Mouse (Mus musculus): ENCODE results near the gene Bcas2. TPM values are rescaled to one million over a fixed set of nuclear protein-coding genes. Genes with fewer than 3 reads are reported as not detected.
"Not testable (repeated sequence)": the region's sequence is repeated elsewhere in the genome, so short reads cannot be mapped to it uniquely, and the experiment has no call there.

Gene Bcas2
- polyA plus RNA-seq, 1 experiment from 2014 or later = 171 TPM

DNA sequence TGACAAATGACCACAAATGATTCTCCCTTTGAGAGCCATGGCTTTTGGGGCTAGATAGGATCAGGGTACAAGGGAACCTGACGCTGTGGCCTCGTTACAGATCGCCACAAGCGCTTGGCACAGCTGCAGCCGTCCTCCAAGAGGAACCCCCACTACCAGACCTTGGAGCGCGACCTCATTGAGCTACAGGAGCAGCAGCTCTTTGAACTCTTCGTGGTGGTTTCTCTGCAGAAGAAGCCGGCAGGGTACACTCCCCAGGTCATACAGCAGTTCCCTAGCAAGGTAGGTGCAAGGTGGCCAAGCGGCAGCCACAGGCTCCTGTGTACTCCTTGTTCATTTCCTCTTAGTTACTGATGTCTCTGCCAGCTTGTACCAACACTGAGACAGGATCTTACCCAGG lies 22.5 kb upstream of the Bcas2 start:
- Histone ChIP-seq H3K36me3 (ENCODE audit: insufficient read depth, low read length) (peaks cover 14% of the 10 kb centered on the region; the same call in 1 of the 2 replicates), H3K27ac (ENCODE audit: low read length) (no peak overlapping the region), H3K4me3 (ENCODE audit: low read length) (no peak overlapping the region), H3K27me3 (ENCODE audit: insufficient read depth, low read length) (no peaks in the 10 kb centered on the region), H3K9ac (replicated peaks; ENCODE audit: low read length) (no peak overlapping the region), H3K4me1 (ENCODE audit: insufficient read depth, low read length) (no peaks in the 10 kb centered on the region), H3K4me2 (replicated peaks; ENCODE audit: low read depth, low read length) (no peak overlapping the region), H3K9me3 (ENCODE audit: low read length) (peaks cover 5% of the 10 kb centered on the region; the same call in 1 of the 2 replicates)
- no peak for ATAC-seq (ENCODE audit: low FRiP score, low TSS enrichment)
- WGBS = 80% methylated on average over 10 of the region's 10 CpGs

- no peak overlapping the region for H3K9ac ChIP-seq (replicated peaks; ENCODE audit: low read length)
- peaks cover 5% of the 10 kb centered on the region; the same call in 1 of the 2 replicates for H3K9me3 ChIP-seq (ENCODE audit: low read length)
- peaks cover 16% of the 10 kb centered on the region; the same call in 1 of the 2 replicates for H3K36me3 ChIP-seq (ENCODE audit: insufficient read depth, low read length)
- no peak overlapping the region for H3K4me3 ChIP-seq (ENCODE audit: low read length)
- H3K27me3 ChIP-seq (ENCODE audit: insufficient read depth, low read length) = no peaks in the 10 kb centered on the region
- H3K27ac ChIP-seq (ENCODE audit: low read length) = no peak overlapping the region
- H3K4me2 ChIP-seq (replicated peaks; ENCODE audit: low read depth, low read length) = no peak overlapping the region
- no peaks in the 10 kb centered on the region for H3K4me1 ChIP-seq (ENCODE audit: insufficient read depth, low read length)
- no peak for ATAC-seq (ENCODE audit: low FRiP score, low TSS enrichment)
Observed at GRCm38 (mm10) chr3:103153761-103154160, 17.7 kb upstream of the Bcas2 start.

GRCm38 (mm10) chr3:103159232-103159900 lies 12.1 kb upstream of the Bcas2 start:
- no peaks in the 10 kb centered on the region for H3K4me1 ChIP-seq (ENCODE audit: insufficient read depth, low read length)
- no peak overlapping the region for H3K4me3 ChIP-seq (ENCODE audit: low read length)
- no peak for ATAC-seq (ENCODE audit: low FRiP score, low TSS enrichment)
- H3K9me3 ChIP-seq (ENCODE audit: low read length) = no peaks in the 10 kb centered on the region
- H3K27ac ChIP-seq (ENCODE audit: low read length) = no peak overlapping the region
- H3K9ac ChIP-seq (replicated peaks; ENCODE audit: low read length) = no peak overlapping the region
- no peaks in the 10 kb centered on the region for H3K36me3 ChIP-seq (ENCODE audit: insufficient read depth, low read length)
- no peak overlapping the region for H3K4me2 ChIP-seq (replicated peaks; ENCODE audit: low read depth, low read length)
- no peaks in the 10 kb centered on the region for H3K27me3 ChIP-seq (ENCODE audit: insufficient read depth, low read length)
- 58% methylated on average over 3 of the region's 3 CpGs for WGBS

DNA sequence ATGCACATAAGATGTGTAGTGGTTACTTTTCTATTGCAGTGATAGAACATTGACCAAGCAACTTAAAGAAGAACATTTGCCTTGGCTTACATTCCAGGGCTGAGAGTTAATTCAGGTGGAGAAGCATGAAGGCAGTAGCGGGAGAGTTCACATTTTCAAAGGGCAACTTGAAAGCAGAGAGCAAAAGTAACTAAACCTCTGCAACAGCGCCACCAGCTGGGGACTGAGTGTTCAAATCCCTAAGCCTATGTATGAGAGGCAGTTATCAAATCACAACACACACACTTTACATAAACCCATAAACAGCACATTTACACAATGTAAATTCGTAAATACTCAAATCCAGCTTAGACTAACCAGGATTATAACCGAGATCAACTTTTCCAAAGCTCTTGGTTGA lies 1.7 kb upstream of the Bcas2 start:
- Histone ChIP-seq H3K9ac (replicated peaks; ENCODE audit: low read length) (no peak overlapping the region), H3K4me1 (ENCODE audit: insufficient read depth, low read length) (peaks cover 11% of the 10 kb centered on the region), H3K4me3 (ENCODE audit: low read length) (no peak overlapping the region), H3K36me3 (ENCODE audit: insufficient read depth, low read length) (peaks cover 9% of the 10 kb centered on the region; the same call in 1 of the 2 replicates), H3K4me2 (replicated peaks; ENCODE audit: low read depth, low read length) (no peak overlapping the region), H3K27me3 (ENCODE audit: insufficient read depth, low read length) (no peaks in the 10 kb centered on the region), H3K9me3 (ENCODE audit: low read length) (no peaks in the 10 kb centered on the region), H3K27ac (ENCODE audit: low read length) (no peak overlapping the region)
- ATAC-seq (ENCODE audit: low FRiP score, low TSS enrichment) = no peak
- WGBS = 20% methylated on average over 4 of the region's 4 CpGs

GRCm38 (mm10) chr3:103172615-103173014 lies 1.2 kb downstream of the Bcas2 start:
- H3K27ac ChIP-seq (ENCODE audit: low read length) = 0 out of 2 replicates have a peak overlapping the region, but pooled peaks have one; percentile 7
- H3K4me1 ChIP-seq (ENCODE audit: insufficient read depth, low read length) = peaks cover 11% of the 10 kb centered on the region
- peak overlapping the region; percentile 91 for H3K9ac ChIP-seq (replicated peaks; ENCODE audit: low read length)
- 36% methylated on average over 5 of the region's 5 CpGs for WGBS
- peaks cover 31% of the 10 kb centered on the region for H3K36me3 ChIP-seq (ENCODE audit: insufficient read depth, low read length)
- H3K4me3 ChIP-seq (ENCODE audit: low read length) = peak overlapping the region; percentile 82
- no peaks in the 10 kb centered on the region for H3K27me3 ChIP-seq (ENCODE audit: insufficient read depth, low read length)
- H3K9me3 ChIP-seq (ENCODE audit: low read length) = no peaks in the 10 kb centered on the region
- H3K4me2 ChIP-seq (replicated peaks; ENCODE audit: low read depth, low read length) = peak overlapping the region; percentile 89
- ATAC-seq (ENCODE audit: low FRiP score, low TSS enrichment) = no peak

GRCm38 (mm10) chr3:103176740-103177139 lies 5.3 kb downstream of the Bcas2 start:
- no peak overlapping the region for H3K4me3 ChIP-seq (ENCODE audit: low read length)
- no peaks in the 10 kb centered on the region for H3K9me3 ChIP-seq (ENCODE audit: low read length)
- peaks cover 46% of the 10 kb centered on the region for H3K36me3 ChIP-seq (ENCODE audit: insufficient read depth, low read length)
- no peaks in the 10 kb centered on the region for H3K27me3 ChIP-seq (ENCODE audit: insufficient read depth, low read length)
- 95% methylated on average over 4 of the region's 4 CpGs for WGBS
- H3K4me1 ChIP-seq (ENCODE audit: insufficient read depth, low read length) = peaks cover 7% of the 10 kb centered on the region
- no peak overlapping the region for H3K4me2 ChIP-seq (replicated peaks; ENCODE audit: low read depth, low read length)
- H3K27ac ChIP-seq (ENCODE audit: low read length) = no peak overlapping the region
- ATAC-seq (ENCODE audit: low FRiP score, low TSS enrichment) = no peak
- no peak overlapping the region for H3K9ac ChIP-seq (replicated peaks; ENCODE audit: low read length)

DNA sequence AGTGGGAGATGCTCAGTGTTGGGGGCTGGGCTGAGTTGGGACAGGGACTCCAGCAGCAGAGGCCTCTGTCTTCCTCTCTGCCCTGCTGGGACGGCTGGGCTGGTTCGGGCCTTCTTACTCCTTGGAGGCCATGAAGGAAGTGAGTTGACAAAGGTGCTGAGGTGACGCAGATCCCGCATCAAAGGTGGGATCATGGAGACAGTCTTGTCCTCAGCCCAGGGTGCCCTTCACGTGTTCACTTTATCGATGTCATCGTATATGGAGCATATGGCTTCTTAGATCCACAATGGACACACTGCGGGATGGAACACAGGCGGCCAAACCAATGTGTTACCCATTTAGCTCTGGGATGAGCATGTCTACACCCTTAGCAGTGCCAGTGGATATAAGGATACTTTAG lies 8.1 kb downstream of the Bcas2 start:
- WGBS = 93% methylated on average over 9 of the region's 9 CpGs
- Histone ChIP-seq H3K4me3 (ENCODE audit: low read length) (no peak overlapping the region), H3K27me3 (ENCODE audit: insufficient read depth, low read length) (no peaks in the 10 kb centered on the region), H3K36me3 (ENCODE audit: insufficient read depth, low read length) (peaks cover 40% of the 10 kb centered on the region), H3K9me3 (ENCODE audit: low read length) (no peaks in the 10 kb centered on the region), H3K9ac (replicated peaks; ENCODE audit: low read length) (no peak overlapping the region), H3K27ac (ENCODE audit: low read length) (no peak overlapping the region), H3K4me1 (ENCODE audit: insufficient read depth, low read length) (no peaks in the 10 kb centered on the region), H3K4me2 (replicated peaks; ENCODE audit: low read depth, low read length) (no peak overlapping the region)
- ATAC-seq (ENCODE audit: low FRiP score, low TSS enrichment) = no peak

GRCm38 (mm10) chr3:103181171-103181570 lies 9.7 kb downstream of the Bcas2 start:
- WGBS = 49% methylated on average over 4 of the region's 4 CpGs
- H3K4me1 ChIP-seq (ENCODE audit: insufficient read depth, low read length) = no peaks in the 10 kb centered on the region
- H3K9ac ChIP-seq (replicated peaks; ENCODE audit: low read length) = no peak overlapping the region
- ATAC-seq (ENCODE audit: low FRiP score, low TSS enrichment) = no peak
- H3K36me3 ChIP-seq (ENCODE audit: insufficient read depth, low read length) = peaks cover 27% of the 10 kb centered on the region
- H3K27ac ChIP-seq (ENCODE audit: low read length) = no peak overlapping the region
- H3K9me3 ChIP-seq (ENCODE audit: low read length) = no peaks in the 10 kb centered on the region
- H3K4me3 ChIP-seq (ENCODE audit: low read length) = no peak overlapping the region
- H3K4me2 ChIP-seq (replicated peaks; ENCODE audit: low read depth, low read length) = no peak overlapping the region
- no peaks in the 10 kb centered on the region for H3K27me3 ChIP-seq (ENCODE audit: insufficient read depth, low read length)

DNA sequence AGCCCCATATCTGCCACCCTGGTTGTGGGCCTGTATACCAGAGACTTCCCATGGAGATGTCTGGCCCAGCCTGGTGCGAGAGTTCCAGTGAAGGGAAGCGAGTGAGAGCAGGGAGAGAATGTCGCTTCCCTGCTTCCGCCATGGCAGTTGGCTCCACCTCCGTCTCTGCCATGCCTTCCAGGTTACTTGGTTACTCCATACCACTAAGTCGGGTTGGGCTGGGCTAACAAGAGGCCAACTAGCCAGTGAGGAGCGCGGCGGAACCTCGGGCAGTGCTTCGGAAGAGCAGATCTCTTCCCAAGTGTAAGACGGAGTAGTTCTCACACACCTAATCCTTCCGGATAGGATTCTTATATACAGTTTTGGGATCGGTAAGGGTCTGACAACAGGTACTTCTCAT lies 11.4 kb downstream of the Bcas2 start:
- no peak overlapping the region for H3K4me2 ChIP-seq (replicated peaks; ENCODE audit: low read depth, low read length)
- ATAC-seq (ENCODE audit: low FRiP score, low TSS enrichment) = no peak
- no peaks in the 10 kb centered on the region for H3K4me1 ChIP-seq (ENCODE audit: insufficient read depth, low read length)
- 81% methylated on average over 14 of the region's 14 CpGs for WGBS
- H3K27me3 ChIP-seq (ENCODE audit: insufficient read depth, low read length) = no peaks in the 10 kb centered on the region
- no peak overlapping the region for H3K27ac ChIP-seq (ENCODE audit: low read length)
- no peak overlapping the region for H3K4me3 ChIP-seq (ENCODE audit: low read length)
- no peak overlapping the region for H3K9ac ChIP-seq (replicated peaks; ENCODE audit: low read length)
- H3K9me3 ChIP-seq (ENCODE audit: low read length) = peaks cover 2% of the 10 kb centered on the region; the same call in 1 of the 2 replicates
- peaks cover 13% of the 10 kb centered on the region for H3K36me3 ChIP-seq (ENCODE audit: insufficient read depth, low read length)

DNA sequence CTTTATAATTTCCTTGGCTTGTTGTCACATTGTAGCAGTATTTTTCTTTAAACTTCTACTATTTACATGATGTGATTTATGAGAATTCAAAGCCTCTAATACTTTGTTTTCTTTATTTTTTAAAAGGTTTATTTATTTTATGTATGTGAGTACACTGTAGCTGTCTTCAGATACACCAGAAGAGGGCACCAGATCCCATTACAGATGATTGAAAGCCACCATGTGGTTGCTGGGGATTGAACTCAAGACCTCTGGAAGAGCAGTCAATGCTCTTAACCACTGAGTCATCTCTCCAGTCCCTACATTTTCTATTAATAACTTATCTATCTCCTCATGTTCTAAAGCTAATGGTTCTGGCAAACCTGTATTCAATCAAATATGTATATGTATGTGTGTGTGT lies 13.0 kb downstream of the Bcas2 start:
- not testable (repeated sequence) for H3K27me3 ChIP-seq (ENCODE audit: insufficient read depth, low read length); H3K36me3 ChIP-seq (ENCODE audit: insufficient read depth, low read length); ATAC-seq (ENCODE audit: low FRiP score, low TSS enrichment); H3K4me3 ChIP-seq (ENCODE audit: low read length); H3K27ac ChIP-seq (ENCODE audit: low read length); H3K4me2 ChIP-seq (replicated peaks; ENCODE audit: low read depth, low read length); H3K9me3 ChIP-seq (ENCODE audit: low read length); H3K9ac ChIP-seq (replicated peaks; ENCODE audit: low read length); H3K4me1 ChIP-seq (ENCODE audit: insufficient read depth, low read length)
